Mouse (Mus musculus) heart, embryonic 16.5 days (tissue): ENCODE data around the gene Trnp1. TPM values are rescaled to one million over a fixed set of nuclear protein-coding genes. Genes with fewer than 3 reads are reported as not detected.
A peak's percentile ranks its signal among the peaks of the same experiment; 100 is the strongest.
"Not testable (repeated sequence)": the region's sequence is repeated elsewhere in the genome, so short reads cannot be mapped to it uniquely, and the experiment has no call there.

Experiments used
- ATAC-seq: fragments of 200-750 bp; cut with Nextera tagmentation; replicated peaks from 2 replicates; pipeline ENCODE4 v1.8.0; 2017; ENCODE audit warnings: moderate number of reproducible peaks; ENCODE audit not compliant: insufficient read depth, low FRiP score; ENCODE audit errors: extremely low read depth
- H3K27ac ChIP-seq: fragments of 300-500 bp; sonication (generic); 2 replicates; pipeline ENCODE4 v1.5.1; 2014; ENCODE audit warnings: mild to moderate bottlenecking, low read length, control low read depth, moderate library complexity
- H3K27me3 ChIP-seq: fragments of 300-500 bp; sonication (generic); 2 replicates; pipeline ENCODE4 v1.6.1; 2014; ENCODE audit warnings: low read length, mixed read lengths; ENCODE audit not compliant: control insufficient read depth, insufficient read depth
- H3K36me3 ChIP-seq: fragments of 300-500 bp; sonication (generic); 2 replicates; pipeline ENCODE4 v1.6.1; 2014; ENCODE audit not compliant: control insufficient read depth, insufficient read depth
- H3K4me1 ChIP-seq: fragments of 300-500 bp; sonication (generic); 2 replicates; pipeline ENCODE4 v1.6.1; 2014; ENCODE audit warnings: low read length, mixed read lengths; ENCODE audit not compliant: control insufficient read depth, insufficient read depth
- H3K4me2 ChIP-seq: fragments of 300-500 bp; sonication (generic); 2 replicates; pipeline ENCODE4 v1.6.1; 2014; ENCODE audit warnings: low read depth, mild to moderate bottlenecking, control low read depth, low read length
- H3K4me3 ChIP-seq: fragments of 300-500 bp; sonication (generic); 2 replicates; pipeline ENCODE4 v1.5.1; 2014; ENCODE audit warnings: mild to moderate bottlenecking, control low read depth, low read length
- H3K9ac ChIP-seq: fragments of 300-500 bp; sonication (generic); 2 replicates; pipeline ENCODE4 v1.6.1; 2014; ENCODE audit warnings: low read length, control low read depth
- H3K9me3 ChIP-seq: fragments of 300-500 bp; sonication (generic); replicated peaks from 2 replicates; pipeline ENCODE4 v1.6.1; 2016; ENCODE audit warnings: low read length; ENCODE audit not compliant: control insufficient read depth
- WGBS: fragments of 180-500 bp; shearing (Covaris S2); extraction: QIAGEN DNeasy Blood & Tissue Kit; methylation state at CpG from one replicate; pipeline ENCODE4 v1.1.7; 2014; 5-methylcytosine and 5-hydroxymethylcytosine counted together
- polyA plus RNA-seq: library from polyadenylated mRNA; unstranded; fragments of >200 nt; fragmentation: Nextera tagmentation; extraction: Ambion mirVana; gene quantifications from 2 replicates; pipeline ENCODE4 v1.2.1, GENCODE M21; 2015

The Trnp1 gene
- polyA plus RNA-seq, 1 experiment from 2014 or later, result 0.64 TPM

DNA sequence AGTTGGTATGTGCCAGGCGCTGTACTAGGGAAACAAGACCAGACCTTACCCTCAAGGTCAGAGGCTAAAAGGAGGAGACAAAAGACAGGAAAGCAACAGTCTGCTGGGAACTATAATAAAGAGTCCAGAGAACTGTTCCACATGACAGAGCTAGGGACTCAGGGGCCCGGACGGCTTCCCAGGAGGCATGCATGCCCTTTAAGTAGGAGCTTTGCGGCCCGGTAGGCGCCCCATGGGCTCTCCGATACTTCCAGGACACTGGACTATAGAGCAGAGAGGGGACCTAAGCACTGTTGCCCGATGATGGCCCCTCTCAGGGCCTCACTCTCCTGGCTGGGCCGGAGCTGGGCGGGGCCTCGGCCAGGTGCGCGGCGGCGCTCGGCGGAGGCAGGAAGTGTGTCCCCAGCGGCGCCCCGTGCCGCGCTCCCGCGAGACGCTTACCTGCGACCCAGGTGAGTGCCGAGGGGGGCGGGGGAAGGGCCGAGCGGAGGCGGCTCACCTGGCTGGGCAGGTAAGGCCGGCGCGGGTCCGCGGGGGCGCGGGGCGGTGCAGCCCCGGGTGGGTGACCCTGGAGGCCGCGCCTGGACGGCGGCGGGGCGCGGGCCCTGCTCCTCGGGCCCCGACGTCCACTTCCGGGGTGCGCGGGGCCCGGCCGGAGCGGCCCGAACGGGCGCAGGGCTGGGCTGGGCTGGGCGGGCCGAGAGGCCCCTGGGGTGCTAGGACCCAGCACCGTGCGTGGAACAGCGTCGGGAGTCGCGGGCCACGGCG is 20.4 kb upstream of the Trnp1 start, which contains the start of gene Kdf1:
Gene Kdf1, plus strand, starts transcription at position 363 of the 768 bp plus-strand sequence.
- Histone ChIP-seq H3K27ac (no peak within 1 kb of the TSS), H3K9ac (peak within 1 kb of the TSS; percentile 70), H3K4me2 (peak within 1 kb of the TSS; percentile 73), H3K4me3 (peak within 1 kb of the TSS; percentile 53), H3K9me3 (no peaks in the 10 kb centered on the region), H3K27me3 (peaks cover 29% of the 10 kb centered on the region), H3K36me3 (no peaks in the 10 kb centered on the region), H3K4me1 (0 out of 2 replicates have a peak, but pooled peaks cover 5% of the 10 kb centered on the region)
- WGBS, result 4% methylated on average over 64 of the region's 69 CpGs
- ATAC-seq, result peak; percentile 45; the same call in 1 of the 2 replicates

DNA sequence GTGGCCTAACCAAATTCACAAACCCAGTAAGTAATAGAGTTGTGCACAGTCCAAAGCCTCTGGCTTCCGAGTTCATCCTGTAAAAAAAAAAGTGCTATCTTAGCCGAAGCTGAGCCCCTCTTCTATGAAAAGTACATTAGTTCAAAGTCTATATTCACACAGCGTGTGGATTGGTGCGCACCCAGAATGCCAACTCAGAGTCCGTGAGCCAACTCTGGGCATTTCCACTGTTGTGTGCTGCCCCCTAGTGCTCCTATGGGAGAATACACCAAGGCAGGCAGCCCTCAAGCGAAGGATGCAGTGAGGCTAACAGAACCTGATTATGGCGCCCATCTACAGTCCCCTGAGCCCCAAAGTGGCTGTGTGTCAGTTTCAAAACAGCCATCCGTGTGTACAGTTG is 14.6 kb upstream of the Trnp1 start:
- no peak overlapping the region for H3K4me3 ChIP-seq
- peaks cover 7% of the 10 kb centered on the region; the same call in 1 of the 2 replicates for H3K27me3 ChIP-seq
- H3K27ac ChIP-seq, result no peak overlapping the region
- no peaks in the 10 kb centered on the region for H3K4me1 ChIP-seq
- no peak overlapping the region for H3K9ac ChIP-seq
- ATAC-seq, result no peak
- 8% methylated on average over 8 of the region's 8 CpGs for WGBS
- H3K4me2 ChIP-seq, result no peak overlapping the region
- no peaks in the 10 kb centered on the region for H3K36me3 ChIP-seq
- no peaks in the 10 kb centered on the region for H3K9me3 ChIP-seq

DNA sequence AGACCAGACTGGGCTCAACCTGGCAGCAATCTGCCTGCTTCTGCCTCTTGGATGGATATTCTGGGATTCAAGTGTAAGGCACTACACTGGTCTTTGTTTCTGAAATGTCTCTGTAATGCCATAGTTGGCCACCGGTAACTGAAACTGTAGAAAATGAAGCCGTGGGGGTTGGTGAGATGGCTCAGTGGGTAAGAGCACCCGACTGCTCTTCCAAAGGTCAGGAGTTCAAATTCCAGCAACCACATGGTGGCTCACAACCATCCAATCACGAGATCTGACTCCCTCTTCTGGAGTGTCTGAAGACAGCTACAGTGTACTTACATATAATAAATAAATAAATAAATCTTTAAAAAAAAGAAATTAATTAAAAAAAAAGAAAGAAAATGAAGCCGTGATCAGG is 14.2 kb upstream of the Trnp1 start:
- not testable (repeated sequence) for H3K9me3 ChIP-seq, H3K4me3 ChIP-seq, H3K9ac ChIP-seq, H3K27me3 ChIP-seq, H3K27ac ChIP-seq, H3K4me1 ChIP-seq, H3K4me2 ChIP-seq, H3K36me3 ChIP-seq, ATAC-seq
- 48% methylated on average over 4 of the region's 5 CpGs for WGBS

DNA sequence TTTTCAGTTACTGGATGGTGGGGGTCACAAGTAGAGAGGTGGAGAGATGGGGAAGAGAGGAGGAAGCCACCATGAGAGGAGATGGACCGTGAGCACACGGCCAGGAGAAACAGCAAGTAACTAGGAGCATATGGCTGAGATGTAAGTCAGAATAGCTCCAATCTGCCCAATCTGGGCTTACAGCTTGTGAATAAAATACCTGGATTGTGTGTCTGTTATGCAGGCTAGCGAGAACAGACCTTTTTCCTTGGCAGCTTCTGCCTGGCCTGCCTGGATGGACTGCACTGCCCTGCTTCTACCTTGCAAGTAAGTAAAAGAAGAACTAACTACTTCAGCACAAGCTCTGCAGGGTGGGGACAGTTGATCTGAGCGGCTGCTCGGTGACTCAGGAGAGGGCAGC is 12.7 kb upstream of the Trnp1 start:
- H3K27ac ChIP-seq, result no peak overlapping the region
- H3K4me3 ChIP-seq, result no peak overlapping the region
- H3K4me2 ChIP-seq, result no peak overlapping the region
- H3K4me1 ChIP-seq, result no peaks in the 10 kb centered on the region
- ATAC-seq, result no peak
- H3K9ac ChIP-seq, result no peak overlapping the region
- H3K9me3 ChIP-seq, result no peaks in the 10 kb centered on the region
- WGBS, result 74% methylated on average over 5 of the region's 5 CpGs
- H3K27me3 ChIP-seq, result peaks cover 8% of the 10 kb centered on the region; the same call in 1 of the 2 replicates
- H3K36me3 ChIP-seq, result no peaks in the 10 kb centered on the region

DNA sequence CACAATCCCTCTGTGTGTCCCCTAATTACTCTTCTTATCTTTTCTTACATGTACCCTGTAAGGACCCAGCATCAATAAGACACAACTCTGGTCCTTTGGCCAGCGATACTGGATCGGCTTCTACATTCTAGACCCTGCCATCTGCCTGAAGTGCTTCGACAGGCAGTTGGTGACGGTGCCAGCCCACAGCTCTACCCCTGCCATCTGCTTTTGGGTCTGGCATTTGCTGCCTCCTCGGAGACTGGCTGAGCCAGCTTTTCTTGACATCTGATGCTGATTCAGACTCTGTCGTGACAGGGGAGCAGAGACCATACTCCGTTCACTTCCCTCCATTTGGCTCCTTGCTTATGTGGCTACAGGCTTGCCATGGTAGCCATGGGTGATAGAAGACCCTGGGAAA is 10.6 kb upstream of the Trnp1 start:
- H3K9ac ChIP-seq, result no peak overlapping the region
- no peaks in the 10 kb centered on the region for H3K36me3 ChIP-seq
- no peak overlapping the region for H3K4me3 ChIP-seq
- 74% methylated on average over 7 of the region's 7 CpGs for WGBS
- H3K4me1 ChIP-seq, result no peaks in the 10 kb centered on the region
- no peak for ATAC-seq
- peaks cover 10% of the 10 kb centered on the region; the same call in 1 of the 2 replicates for H3K27me3 ChIP-seq
- no peaks in the 10 kb centered on the region for H3K9me3 ChIP-seq
- H3K27ac ChIP-seq, result no peak overlapping the region
- no peak overlapping the region for H3K4me2 ChIP-seq

DNA sequence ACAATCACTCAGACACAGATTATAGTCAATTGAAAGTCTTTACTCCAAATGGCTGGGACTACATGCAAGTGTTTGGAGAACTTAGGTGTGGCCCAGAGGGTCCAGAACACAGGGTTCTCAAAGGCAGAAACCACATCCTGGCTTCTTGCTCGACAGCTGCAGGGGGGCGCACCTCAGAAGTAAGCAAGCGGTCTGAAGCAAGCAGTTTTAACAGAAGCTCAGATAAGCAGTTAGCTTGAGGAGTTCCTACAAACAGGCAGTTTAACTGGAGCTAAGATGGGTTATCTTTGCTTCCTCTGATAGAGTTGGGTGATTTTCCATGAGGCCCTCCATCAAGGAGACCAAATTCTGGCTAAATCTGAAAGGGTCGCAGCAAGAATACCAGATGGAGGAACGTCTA is 8.2 kb upstream of the Trnp1 start:
- no peak overlapping the region for H3K4me3 ChIP-seq
- 51% methylated on average over 5 of the region's 5 CpGs for WGBS
- H3K27ac ChIP-seq, result peak overlapping the region; percentile 16; the same call in 1 of the 2 replicates
- H3K4me1 ChIP-seq, result no peaks in the 10 kb centered on the region
- H3K27me3 ChIP-seq, result peaks cover 29% of the 10 kb centered on the region
- no peaks in the 10 kb centered on the region for H3K9me3 ChIP-seq
- H3K9ac ChIP-seq, result no peak overlapping the region
- no peak overlapping the region for H3K4me2 ChIP-seq
- no peak for ATAC-seq
- no peaks in the 10 kb centered on the region for H3K36me3 ChIP-seq

DNA sequence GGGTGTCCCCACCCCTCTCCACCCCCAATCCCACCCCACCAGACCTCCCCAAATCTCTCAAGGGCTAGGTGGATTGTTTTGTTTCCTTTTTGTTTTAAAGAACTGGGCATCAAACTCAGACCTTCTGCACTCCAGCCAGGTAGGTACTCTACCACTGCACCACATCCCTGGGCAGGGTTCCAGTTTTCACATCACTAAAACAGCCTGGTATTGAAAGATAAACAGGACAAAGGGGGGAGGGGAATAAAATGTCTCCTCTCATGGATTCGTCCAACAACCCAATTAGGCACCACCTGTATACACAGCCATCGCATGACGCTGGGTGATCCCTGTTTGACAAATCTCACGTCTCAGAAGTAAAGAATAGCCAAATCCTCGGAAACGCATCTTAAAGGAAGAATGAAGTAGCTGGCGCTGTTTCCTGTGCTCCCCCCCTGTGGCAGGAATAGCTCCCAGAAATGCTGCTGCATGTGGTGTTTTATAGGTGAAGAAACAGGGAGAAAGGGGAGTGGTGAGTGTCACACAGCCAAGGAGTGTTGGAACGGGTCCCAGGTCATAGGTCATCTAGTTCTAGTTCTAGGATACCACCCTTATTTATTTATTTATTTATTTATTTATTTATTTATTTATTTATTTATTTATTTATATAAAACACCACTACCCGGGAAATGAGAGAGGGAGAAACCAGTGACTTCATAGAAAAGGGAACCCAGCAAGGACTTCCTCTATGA is 6.6 kb upstream of the Trnp1 start:
- 60% methylated on average over 9 of the region's 9 CpGs for WGBS
- H3K4me2 ChIP-seq, result no peak overlapping the region
- no peak for ATAC-seq
- no peaks in the 10 kb centered on the region for H3K36me3 ChIP-seq
- no peaks in the 10 kb centered on the region for H3K4me1 ChIP-seq
- peaks cover 40% of the 10 kb centered on the region for H3K27me3 ChIP-seq
- no peak overlapping the region for H3K27ac ChIP-seq
- H3K9me3 ChIP-seq, result no peaks in the 10 kb centered on the region
- no peak overlapping the region for H3K4me3 ChIP-seq
- H3K9ac ChIP-seq, result no peak overlapping the region

DNA sequence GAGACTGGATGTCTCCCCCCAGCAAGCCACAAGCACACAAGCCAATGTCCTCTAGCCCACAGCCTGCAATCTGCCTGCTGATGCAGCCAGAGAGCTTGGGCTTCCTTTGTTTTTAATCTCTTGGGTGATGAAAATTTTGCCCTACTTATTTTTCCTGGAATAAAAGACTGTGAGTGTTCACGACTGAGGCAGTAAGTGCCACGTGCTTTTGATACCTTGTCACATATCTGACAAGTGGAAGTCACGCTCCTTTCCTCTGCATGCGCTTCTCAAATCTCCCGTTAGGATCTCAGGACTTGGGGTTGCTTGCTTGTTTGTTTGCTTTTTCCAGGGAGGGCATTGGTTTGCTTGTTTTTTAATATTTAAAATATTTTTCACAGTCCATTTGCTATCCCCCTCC is 6.0 kb upstream of the Trnp1 start:
- Histone ChIP-seq H3K4me3 (no peak overlapping the region), H3K9me3 (no peaks in the 10 kb centered on the region), H3K9ac (no peak overlapping the region), H3K27me3 (peaks cover 46% of the 10 kb centered on the region), H3K36me3 (no peaks in the 10 kb centered on the region), H3K27ac (no peak overlapping the region), H3K4me1 (no peaks in the 10 kb centered on the region), H3K4me2 (no peak overlapping the region)
- 30% methylated on average over 5 of the region's 5 CpGs for WGBS
- no peak for ATAC-seq

DNA sequence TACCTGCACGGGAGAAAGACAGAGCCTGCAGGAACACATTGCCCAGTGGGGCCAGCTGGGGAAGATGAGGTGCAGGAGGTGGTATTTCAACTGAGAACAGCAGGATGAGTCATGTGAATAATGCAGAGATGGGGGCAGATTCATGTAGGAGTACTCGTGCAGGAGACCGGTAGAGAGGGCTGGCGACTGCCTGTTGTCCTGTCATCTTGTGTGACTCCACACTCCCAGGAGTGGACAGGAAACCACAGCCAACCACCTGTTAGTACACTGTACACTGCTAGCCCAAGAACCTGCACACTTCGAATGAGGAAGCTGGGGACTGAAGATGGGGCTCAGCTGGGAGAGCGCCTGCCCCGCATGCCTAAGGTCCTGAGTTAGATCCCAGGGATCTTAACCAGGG is 3.2 kb upstream of the Trnp1 start:
- no peak overlapping the region for H3K4me3 ChIP-seq
- no peak overlapping the region for H3K9ac ChIP-seq
- H3K27ac ChIP-seq, result no peak overlapping the region
- no peak for ATAC-seq
- H3K4me1 ChIP-seq, result peaks cover 14% of the 10 kb centered on the region
- peaks cover 67% of the 10 kb centered on the region for H3K27me3 ChIP-seq
- H3K36me3 ChIP-seq, result no peaks in the 10 kb centered on the region
- no peak overlapping the region for H3K4me2 ChIP-seq
- no peaks in the 10 kb centered on the region for H3K9me3 ChIP-seq
- 48% methylated on average over 7 of the region's 7 CpGs for WGBS
